Mouse (Mus musculus) liver, adult 2 months (tissue): ENCODE data around the gene Pla2r1. TPM values are rescaled to one million over a fixed set of nuclear protein-coding genes. Genes with fewer than 3 reads are reported as not detected.

ENCODE experiments used
- DNase-seq: peaks from one replicate; pipeline ENCODE4 v3.0.0-alpha.2; 2011; ENCODE audit warnings: low read depth, low spot score; ENCODE audit errors: extremely low read depth
- H3K27ac ChIP-seq: fragments of 200-500 bp; replicated peaks from 2 replicates; pipeline ENCODE4 v1.5.1; 2012; ENCODE audit warnings: low read depth, mild to moderate bottlenecking, control low read depth, inconsistent platforms, low read length; ENCODE audit not compliant: insufficient read depth
- H3K27me3 ChIP-seq: fragments of 200-500 bp; 2 replicates; pipeline ENCODE4 v1.6.1; 2012; ENCODE audit warnings: mild to moderate bottlenecking, moderate library complexity, low read length, inconsistent platforms; ENCODE audit not compliant: control insufficient read depth, insufficient read depth
- H3K36me3 ChIP-seq: fragments of 200-500 bp; 2 replicates; pipeline ENCODE4 v1.6.1; 2012; ENCODE audit warnings: low read length, inconsistent platforms; ENCODE audit not compliant: control insufficient read depth, insufficient read depth
- H3K4me1 ChIP-seq: fragments of 200-500 bp; 2 replicates; pipeline ENCODE4 v1.6.1; 2011; ENCODE audit warnings: low read length; ENCODE audit not compliant: control insufficient read depth, insufficient read depth
- H3K4me3 ChIP-seq: fragments of 200-500 bp; 2 replicates; pipeline ENCODE4 v1.5.1; 2011; ENCODE audit warnings: low read depth, mild to moderate bottlenecking, control low read depth, low read length, moderate library complexity; ENCODE audit not compliant: insufficient read depth
- H3K79me2 ChIP-seq: fragments of 200-500 bp; 2 replicates; pipeline ENCODE4 v1.6.1; 2012; ENCODE audit warnings: inconsistent platforms, mild to moderate bottlenecking, low read length, moderate library complexity; ENCODE audit not compliant: control insufficient read depth, insufficient read depth
- H3K9ac ChIP-seq: fragments of 200-500 bp; 2 replicates; pipeline ENCODE4 v1.6.1; 2012; ENCODE audit warnings: low read depth, mild to moderate bottlenecking, control low read depth, inconsistent platforms, low read length
- CTCF ChIP-seq: fragments of 200-500 bp; IDR thresholded peaks from 2 replicates; pipeline ENCODE4 v1.5.1; 2011; ENCODE audit warnings: low read depth, low read length, control low read depth
- POLR2A ChIP-seq: fragments of 200-500 bp; IDR thresholded peaks from 2 replicates; pipeline ENCODE4 v1.6.1; 2011; ENCODE audit warnings: low read length, control low read depth; ENCODE audit not compliant: insufficient read depth; ENCODE audit errors: extremely low read depth
- WGBS: fragments of 180-500 bp; shearing (Covaris S2); methylation state at CpG from one replicate; pipeline ENCODE4 v1.1.7; 2018; 5-methylcytosine and 5-hydroxymethylcytosine counted together
- polyA plus RNA-seq: library from polyadenylated mRNA; depleted of rRNA; stranded (reverse); fragments of >200 nt; gene quantifications from 2 replicates; pipeline ENCODE4 v1.2.3, GENCODE M21; 2012; rRNA removed
- total RNA-seq: library from RNA; depleted of rRNA; stranded (reverse); fragments of >200 nt; gene quantifications from 2 replicates; pipeline ENCODE4 v1.2.3, GENCODE M21; 2014; rRNA removed

The Pla2r1 gene
- total RNA-seq (3.9 and 4.7 TPM in 2 replicates), polyA plus RNA-seq (0.81 and 0.95 TPM in 2 replicates)

DNA sequence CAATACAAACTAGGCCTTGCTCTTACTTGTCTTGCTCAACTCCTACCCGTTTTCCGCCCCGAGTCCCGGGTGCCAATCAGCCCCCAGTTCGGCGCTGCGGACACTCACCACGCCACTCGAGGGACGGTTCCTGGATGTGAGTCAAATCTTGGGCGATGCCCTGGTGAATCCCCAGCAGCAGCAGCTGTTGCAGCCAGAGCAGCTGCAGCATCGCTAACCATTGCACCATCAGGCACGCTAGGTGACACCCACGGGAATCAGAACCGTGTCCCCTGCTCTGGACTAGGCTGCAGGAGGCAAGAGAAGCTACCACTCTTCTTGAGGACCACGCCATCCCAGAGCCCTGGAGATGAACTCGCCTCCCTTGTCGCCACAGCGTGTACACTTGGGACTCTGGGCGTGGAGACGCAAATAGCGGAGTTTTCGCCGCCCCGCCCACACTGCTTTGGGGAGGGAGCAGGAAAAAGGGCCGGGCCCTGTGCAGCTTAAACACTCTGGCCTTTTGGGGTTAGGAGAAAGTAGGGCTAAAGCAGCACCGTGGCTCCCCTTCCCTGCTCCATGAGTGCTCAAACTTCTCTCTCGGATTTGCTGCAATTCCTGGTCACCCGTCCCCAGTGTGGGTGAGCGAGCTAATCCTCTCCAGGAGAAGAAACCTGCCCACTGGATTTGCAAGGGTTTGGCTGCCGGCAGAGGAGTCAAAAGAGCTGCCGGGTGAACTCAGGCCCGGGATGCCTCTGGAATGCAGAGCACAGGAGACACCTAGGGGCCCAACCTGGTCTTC, at the start of gene Pla2r1:
Gene Pla2r1, minus strand, starts transcription at position 407 of the 781 bp plus-strand sequence.
- H3K9ac ChIP-seq, result peak within 1 kb of the TSS; percentile 35
- H3K79me2 ChIP-seq, result no peaks in the 10 kb centered on the region
- WGBS, result 6% methylated on average over 33 of the region's 33 CpGs
- peak; percentile 15 for DNase-seq
- H3K36me3 ChIP-seq, result no peaks in the 10 kb centered on the region
- H3K27me3 ChIP-seq, result 0 out of 2 replicates have a peak, but pooled peaks cover 3% of the 10 kb centered on the region
- peak within 1 kb of the TSS; percentile 37; the same call in 1 of the 2 replicates for H3K27ac ChIP-seq
- 0 out of 2 replicates have a peak, but pooled peaks have one; percentile 19 for TF ChIP-seq POLR2A
- TF ChIP-seq CTCF, result no peak
- H3K4me1 ChIP-seq, result peaks cover 2% of the 10 kb centered on the region; the same call in 1 of the 2 replicates
- peak within 1 kb of the TSS; percentile 61 for H3K4me3 ChIP-seq

GRCm38 (mm10) chr2:60601326-60601725, 48.2 kb upstream of the Pla2r1 start:
- Histone ChIP-seq H3K4me1 (no peaks in the 10 kb centered on the region), H3K9ac (no peak overlapping the region), H3K79me2 (no peaks in the 10 kb centered on the region), H3K27ac (no peak overlapping the region), H3K27me3 (no peaks in the 10 kb centered on the region), H3K36me3 (no peaks in the 10 kb centered on the region), H3K4me3 (no peak overlapping the region)
- TF ChIP-seq POLR2A, result no peak
- no peak for TF ChIP-seq CTCF
- DNase-seq, result no peak
- 73% methylated on average over 2 of the region's 2 CpGs for WGBS

GRCm38 (mm10) chr2:60600863-60601262, 47.8 kb upstream of the Pla2r1 start:
- Histone ChIP-seq H3K9ac (no peak overlapping the region), H3K27me3 (no peaks in the 10 kb centered on the region), H3K79me2 (no peaks in the 10 kb centered on the region), H3K27ac (no peak overlapping the region), H3K4me3 (no peak overlapping the region), H3K36me3 (no peaks in the 10 kb centered on the region), H3K4me1 (no peaks in the 10 kb centered on the region)
- DNase-seq, result no peak
- WGBS, result 90% methylated on average over 2 of the region's 2 CpGs
- TF ChIP-seq CTCF, result no peak
- TF ChIP-seq POLR2A, result no peak

- 34% methylated on average over 4 of the region's 4 CpGs for WGBS
- no peak overlapping the region for H3K4me3 ChIP-seq
These were observed 30.3 kb upstream of the Pla2r1 start for GRCm38 (mm10) chr2:60583416-60583815.

GRCm38 (mm10) chr2:60554561-60554960, 1.5 kb upstream of the Pla2r1 start:
- TF ChIP-seq CTCF, result no peak
- TF ChIP-seq POLR2A, result no peak
- H3K4me3 ChIP-seq, result no peak overlapping the region
- H3K9ac ChIP-seq, result no peak overlapping the region
- no peak for DNase-seq
- 0 out of 2 replicates have a peak, but pooled peaks cover 3% of the 10 kb centered on the region for H3K27me3 ChIP-seq
- H3K36me3 ChIP-seq, result no peaks in the 10 kb centered on the region
- H3K79me2 ChIP-seq, result no peaks in the 10 kb centered on the region
- WGBS, result 81% methylated on average over 4 of the region's 4 CpGs
- no peak overlapping the region for H3K27ac ChIP-seq
- H3K4me1 ChIP-seq, result peaks cover 2% of the 10 kb centered on the region; the same call in 1 of the 2 replicates

More at GRCm38 (mm10) chr2:60583416-60583815, 30.3 kb upstream of the Pla2r1 start:
- TF ChIP-seq CTCF (no peak), POLR2A (no peak)
- H3K36me3 ChIP-seq, result no peaks in the 10 kb centered on the region
- H3K9ac ChIP-seq, result no peak overlapping the region
- peaks cover 5% of the 10 kb centered on the region; the same call in 1 of the 2 replicates for H3K27me3 ChIP-seq
- H3K79me2 ChIP-seq, result no peaks in the 10 kb centered on the region
- peak; percentile 65 for DNase-seq
- H3K27ac ChIP-seq, result no peak overlapping the region
- H3K4me1 ChIP-seq, result peaks cover 7% of the 10 kb centered on the region; the same call in 1 of the 2 replicates
